Mouse (Mus musculus) spleen, embryonic (tissue): ENCODE measurements around the gene Lrrc45.
"Not testable (repeated sequence)": the region's sequence is repeated elsewhere in the genome, so short reads cannot be mapped to it uniquely, and the experiment has no call there.

Source experiments
- CTCF ChIA-PET: fragments of 350-600 bp; sonication (Branson Sonifier 250); formaldehyde crosslinking; loops from one replicate; lab custom pipeline; 2022; lab: Charles Lee

Lrrc45 gene

GRCm38 (mm10) chr11:120713580-120714518 lies at the start of gene Lrrc45, which contains the start of gene Cenpx:
Lrrc45 (plus strand) TSS chr11:120713925.
Cenpx (minus strand) TSS chr11:120713738.
- CTCF ChIA-PET: interaction anchor here (0.5 to 1.0 kb wide), 2 partner anchors 12 to 227 kb away, joined by 3 to 6 read pairs; no protein-coding TSS in a partner anchor

GRCm38 (mm10) chr11:120665406-120665805 lies 48.3 kb upstream of the Lrrc45 start:
- CTCF ChIA-PET: interaction anchor here (1.4 kb wide), 1 partner anchor 22 kb away, joined by 3 read pairs; no protein-coding TSS in a partner anchor

- CTCF ChIA-PET: no interaction called here
These were observed 47.1 kb upstream of the Lrrc45 start for GRCm38 (mm10) chr11:120666617-120667016.

GRCm38 (mm10) chr11:120672687-120673593 lies 40.8 kb upstream of the Lrrc45 start, which contains the start of gene Aspscr1:
Aspscr1 (plus strand) TSS chr11:120672973.
- CTCF ChIA-PET: interaction anchor here (1.1 kb wide), 1 partner anchor 49 kb away, joined by 3 read pairs; no protein-coding TSS in a partner anchor

- CTCF ChIA-PET: no interaction called here
These were observed 40.1 kb upstream of the Lrrc45 start for GRCm38 (mm10) chr11:120673594-120674122.

GRCm38 (mm10) chr11:120675875-120676274 lies 37.9 kb upstream of the Lrrc45 start:
- CTCF ChIA-PET: not testable (repeated sequence)

- CTCF ChIA-PET: no interaction called here
These were observed 36.8 kb upstream of the Lrrc45 start for GRCm38 (mm10) chr11:120676951-120677350.

GRCm38 (mm10) chr11:120679909-120680308 lies 33.8 kb upstream of the Lrrc45 start:
- CTCF ChIA-PET: no interaction called here

- CTCF ChIA-PET: no interaction called here
These were observed 31.0 kb upstream of the Lrrc45 start for GRCm38 (mm10) chr11:120682683-120683082.

GRCm38 (mm10) chr11:120683536-120683935 lies 30.2 kb upstream of the Lrrc45 start:
- CTCF ChIA-PET: no interaction called here

- CTCF ChIA-PET: no interaction called here
These were observed 29.6 kb upstream of the Lrrc45 start for GRCm38 (mm10) chr11:120684086-120684485.

- CTCF ChIA-PET: no interaction called here
These were observed 29.1 kb upstream of the Lrrc45 start for GRCm38 (mm10) chr11:120684660-120685059.

- CTCF ChIA-PET: no interaction called here
These were observed 27.0 kb upstream of the Lrrc45 start for GRCm38 (mm10) chr11:120686650-120687272.

GRCm38 (mm10) chr11:120689365-120689764 lies 24.4 kb upstream of the Lrrc45 start:
- CTCF ChIA-PET: no interaction called here

GRCm38 (mm10) chr11:120692471-120693011 lies 21.2 kb upstream of the Lrrc45 start:
- CTCF ChIA-PET: no interaction called here

- CTCF ChIA-PET: no interaction called here
These were observed 20.3 kb upstream of the Lrrc45 start for GRCm38 (mm10) chr11:120693461-120693860.

GRCm38 (mm10) chr11:120695184-120695583 lies 18.5 kb upstream of the Lrrc45 start:
- CTCF ChIA-PET: no interaction called here

GRCm38 (mm10) chr11:120695641-120696040 lies 18.1 kb upstream of the Lrrc45 start:
- CTCF ChIA-PET: no interaction called here

- CTCF ChIA-PET: no interaction called here
These were observed 17.2 kb upstream of the Lrrc45 start for GRCm38 (mm10) chr11:120696568-120696967.

GRCm38 (mm10) chr11:120697741-120698140 lies 16.0 kb upstream of the Lrrc45 start:
- CTCF ChIA-PET: no interaction called here
